Mouse (Mus musculus): ENCODE results near the gene Igsf11. TPM values are rescaled to one million over a fixed set of nuclear protein-coding genes. Genes with fewer than 3 reads are reported as not detected.

Gene Igsf11
- polyA plus RNA-seq, 1 experiment from 2014 or later = 2.5 TPM

DNA sequence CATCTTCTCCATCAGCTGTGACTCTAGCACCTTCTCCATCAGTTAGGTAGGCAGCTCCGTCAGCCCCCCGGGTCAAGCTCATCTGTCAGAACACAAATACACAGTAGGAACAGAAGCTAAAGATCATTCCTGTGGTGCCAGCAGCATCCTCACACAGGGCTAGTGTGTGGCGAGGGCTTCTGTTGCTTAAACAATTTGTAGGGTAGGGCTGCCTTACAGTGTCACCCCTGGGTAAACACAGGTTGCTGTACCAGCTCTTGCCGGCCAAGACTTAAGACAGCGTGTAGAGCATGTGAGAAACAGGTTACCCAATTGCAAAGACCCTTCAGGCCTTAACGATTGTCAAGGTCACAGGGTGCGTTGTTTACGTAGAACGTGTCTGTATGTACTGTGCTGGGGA, 15.8 kb downstream of the Igsf11 start:
- Histone ChIP-seq H3K9me3 (no peaks in the 10 kb centered on the region), H3K27me3 (replicated peaks) (peaks cover 14% of the 10 kb centered on the region; the same call in 1 of the 2 replicates), H3K4me1 (no peaks in the 10 kb centered on the region), H3K9ac (no peak overlapping the region), H3K4me2 (no peak overlapping the region), H3K4me3 (replicated peaks) (no peak overlapping the region), H3K36me3 (no peaks in the 10 kb centered on the region), H3K27ac (no peak overlapping the region)
- WGBS = 40% methylated on average over 9 of the region's 9 CpGs
- no peak for ATAC-seq (ENCODE audit: insufficient read depth, low FRiP score, low read depth)

DNA sequence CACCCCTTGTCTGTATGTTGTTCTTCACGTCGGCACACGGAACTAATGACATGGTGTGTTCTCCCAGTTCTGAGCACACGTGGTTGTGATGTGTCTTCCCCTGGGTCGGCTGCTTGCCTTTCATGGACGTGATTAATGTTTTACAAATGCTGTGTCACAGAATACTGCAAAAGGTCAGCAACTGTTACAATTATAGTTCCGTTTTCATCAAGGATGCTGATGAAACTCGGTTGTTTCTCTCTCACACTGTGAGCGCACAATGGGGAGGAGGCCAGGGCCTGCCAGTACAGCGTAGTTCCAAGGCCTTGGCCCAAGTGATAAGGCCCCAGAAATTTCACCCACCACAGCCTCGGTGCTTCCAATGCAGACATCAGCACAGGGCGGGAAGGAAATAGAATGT, 17.0 kb downstream of the Igsf11 start:
- no peak overlapping the region for H3K4me2 ChIP-seq
- H3K9ac ChIP-seq = no peak overlapping the region
- no peaks in the 10 kb centered on the region for H3K36me3 ChIP-seq
- H3K9me3 ChIP-seq = no peaks in the 10 kb centered on the region
- peaks cover 6% of the 10 kb centered on the region; the same call in 1 of the 2 replicates for H3K27me3 ChIP-seq (replicated peaks)
- H3K4me3 ChIP-seq (replicated peaks) = no peak overlapping the region
- no peak overlapping the region for H3K27ac ChIP-seq
- 49% methylated on average over 12 of the region's 12 CpGs for WGBS
- H3K4me1 ChIP-seq = no peaks in the 10 kb centered on the region
- ATAC-seq (ENCODE audit: insufficient read depth, low FRiP score, low read depth) = no peak

DNA sequence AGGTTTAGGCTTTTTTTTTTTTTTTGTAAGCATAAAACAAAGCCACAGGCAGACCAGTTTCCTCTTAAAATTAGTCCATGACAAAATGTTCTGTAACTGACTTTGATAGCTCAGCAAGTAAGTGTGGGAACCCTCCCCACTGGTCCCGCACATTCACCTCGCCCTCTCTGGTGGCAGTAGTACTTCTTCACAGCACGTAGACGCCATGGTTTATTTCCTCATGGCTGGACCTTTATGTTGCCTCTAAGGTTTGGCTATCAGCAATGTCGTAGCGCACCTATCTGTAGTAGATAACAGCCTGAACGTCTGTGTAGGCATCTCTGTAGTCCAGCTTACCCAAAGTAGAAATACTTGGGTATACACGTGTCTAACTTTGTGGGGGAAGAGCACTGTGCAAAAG, 17.6 kb downstream of the Igsf11 start:
- no peak for ATAC-seq (ENCODE audit: insufficient read depth, low FRiP score, low read depth)
- no peaks in the 10 kb centered on the region for H3K9me3 ChIP-seq
- WGBS = 64% methylated on average over 8 of the region's 8 CpGs
- H3K9ac ChIP-seq = no peak overlapping the region
- H3K4me2 ChIP-seq = no peak overlapping the region
- no peak overlapping the region for H3K27ac ChIP-seq
- no peak overlapping the region for H3K4me3 ChIP-seq (replicated peaks)
- no peaks in the 10 kb centered on the region for H3K4me1 ChIP-seq
- peaks cover 6% of the 10 kb centered on the region; the same call in 1 of the 2 replicates for H3K27me3 ChIP-seq (replicated peaks)
- no peaks in the 10 kb centered on the region for H3K36me3 ChIP-seq

DNA sequence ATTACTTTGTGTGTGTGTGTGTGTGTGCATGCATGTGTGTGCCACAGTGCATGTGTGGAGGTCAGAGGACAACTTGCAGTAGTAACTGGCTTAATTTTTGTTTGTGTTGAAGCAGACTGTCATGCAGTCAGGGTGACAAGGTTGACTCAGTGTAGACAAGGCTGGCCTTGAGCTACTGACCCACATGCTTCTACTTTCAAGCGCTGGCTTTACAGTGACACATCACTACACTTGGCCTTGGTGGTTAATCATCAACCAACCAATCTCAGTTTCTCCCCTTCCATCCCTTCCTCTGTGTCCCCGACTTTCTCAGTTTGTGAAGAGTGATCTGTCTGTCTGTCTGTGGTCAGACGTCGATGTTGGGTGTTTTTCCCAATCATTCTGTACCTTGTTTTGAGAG, 23.0 kb downstream of the Igsf11 start:
- H3K27me3 ChIP-seq (replicated peaks) = no peaks in the 10 kb centered on the region
- no peak; the same call in 1 of the 2 replicates for ATAC-seq (ENCODE audit: insufficient read depth, low FRiP score, low read depth)
- H3K4me2 ChIP-seq = no peak overlapping the region
- H3K36me3 ChIP-seq = no peaks in the 10 kb centered on the region
- no peak overlapping the region for H3K27ac ChIP-seq
- no peak overlapping the region for H3K4me3 ChIP-seq (replicated peaks)
- H3K9ac ChIP-seq = no peak overlapping the region
- H3K4me1 ChIP-seq = no peaks in the 10 kb centered on the region
- WGBS = 72% methylated on average over 4 of the region's 4 CpGs
- H3K9me3 ChIP-seq = no peaks in the 10 kb centered on the region

DNA sequence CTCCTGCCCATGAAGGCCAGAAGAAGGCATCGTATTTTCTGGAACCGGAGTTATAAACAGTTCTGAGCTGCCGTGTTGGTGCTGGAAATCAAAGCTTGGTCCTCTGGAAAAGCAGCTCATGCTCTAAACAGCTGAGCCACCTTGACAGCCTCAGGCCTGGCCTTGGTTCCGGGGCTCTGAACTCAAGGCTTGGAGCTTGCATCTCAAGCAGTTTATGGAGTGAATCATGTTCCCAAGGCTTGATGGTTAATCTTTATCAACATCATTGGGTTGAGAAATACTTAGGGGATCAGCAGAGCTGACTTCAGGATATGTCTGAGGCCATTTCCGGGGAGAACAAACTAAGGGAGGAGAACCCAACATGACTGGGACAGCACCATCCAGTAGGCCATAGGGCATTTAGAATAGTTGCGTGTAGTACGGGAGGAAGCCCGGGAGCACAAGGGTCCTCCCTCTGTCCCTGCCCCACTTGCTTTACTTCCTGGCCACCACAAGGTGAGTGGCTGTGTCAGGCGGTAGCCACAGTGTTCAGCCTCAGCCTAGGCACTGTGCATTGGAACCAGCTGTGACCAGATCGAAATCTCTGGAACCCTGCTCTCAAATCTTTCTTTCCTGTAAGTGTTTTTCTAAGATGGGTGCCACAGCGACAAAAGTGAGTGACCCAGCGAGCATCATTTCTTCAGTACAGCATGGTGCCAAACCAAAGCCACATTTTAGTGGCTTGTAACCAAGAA, 23.7 kb downstream of the Igsf11 start:
- Histone ChIP-seq H3K4me1 (no peaks in the 10 kb centered on the region), H3K27me3 (replicated peaks) (no peaks in the 10 kb centered on the region), H3K4me3 (replicated peaks) (no peak overlapping the region), H3K9me3 (no peaks in the 10 kb centered on the region), H3K9ac (no peak overlapping the region), H3K27ac (no peak overlapping the region), H3K36me3 (no peaks in the 10 kb centered on the region), H3K4me2 (no peak overlapping the region)
- WGBS = 91% methylated on average over 12 of the region's 12 CpGs
- ATAC-seq (ENCODE audit: insufficient read depth, low FRiP score, low read depth) = no peak

DNA sequence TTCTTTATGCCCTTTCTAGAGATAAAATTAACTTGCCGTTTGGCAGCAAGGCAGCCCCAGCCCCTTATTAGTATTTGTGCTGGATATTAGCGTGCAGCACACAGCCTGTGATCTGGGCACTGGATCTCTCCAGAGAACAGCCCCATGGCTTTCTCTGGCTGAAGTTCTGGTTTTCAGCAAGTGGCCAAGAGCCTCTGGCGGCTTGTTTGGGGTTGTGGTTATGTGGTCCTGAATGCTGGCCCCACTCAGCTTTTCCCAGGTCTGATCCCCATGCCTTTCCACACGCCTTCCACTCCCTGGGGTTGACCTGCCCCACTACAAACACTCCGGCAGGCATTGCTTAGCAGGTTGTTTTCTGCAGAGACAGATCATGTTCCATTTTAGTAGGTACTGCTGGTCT, 24.4 kb downstream of the Igsf11 start:
- no peak overlapping the region for H3K27ac ChIP-seq
- no peak overlapping the region for H3K4me2 ChIP-seq
- H3K9ac ChIP-seq = no peak overlapping the region
- H3K9me3 ChIP-seq = no peaks in the 10 kb centered on the region
- no peaks in the 10 kb centered on the region for H3K36me3 ChIP-seq
- no peak for ATAC-seq (ENCODE audit: insufficient read depth, low FRiP score, low read depth)
- no peak overlapping the region for H3K4me3 ChIP-seq (replicated peaks)
- 79% methylated on average over 5 of the region's 5 CpGs for WGBS
- no peaks in the 10 kb centered on the region for H3K4me1 ChIP-seq
- H3K27me3 ChIP-seq (replicated peaks) = no peaks in the 10 kb centered on the region

DNA sequence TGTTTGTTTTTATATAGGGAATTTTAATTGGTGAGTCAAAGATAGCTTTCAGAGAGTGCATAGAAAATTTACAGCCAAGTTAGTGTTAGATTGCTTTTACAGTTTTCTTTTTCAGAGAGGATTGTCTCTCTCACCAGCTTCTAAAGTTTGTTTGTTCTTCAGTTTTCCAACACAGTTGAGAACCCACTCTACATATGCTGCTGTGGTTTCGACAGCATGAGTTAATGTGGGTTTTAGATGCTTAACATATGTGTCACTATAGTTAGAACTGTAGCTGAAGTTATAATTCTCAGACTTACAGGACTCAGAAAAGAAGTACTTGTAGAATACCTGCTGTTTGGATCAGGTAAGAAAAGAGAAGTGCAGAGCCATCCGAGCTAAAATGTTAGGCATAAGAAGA, 25.6 kb downstream of the Igsf11 start:
- Histone ChIP-seq H3K9me3 (no peaks in the 10 kb centered on the region), H3K4me1 (no peaks in the 10 kb centered on the region), H3K9ac (no peak overlapping the region), H3K27me3 (replicated peaks) (no peaks in the 10 kb centered on the region), H3K4me2 (no peak overlapping the region), H3K4me3 (replicated peaks) (no peak overlapping the region), H3K27ac (no peak overlapping the region), H3K36me3 (no peaks in the 10 kb centered on the region)
- 90% methylated on average over 2 of the region's 2 CpGs for WGBS
- no peak for ATAC-seq (ENCODE audit: insufficient read depth, low FRiP score, low read depth)

DNA sequence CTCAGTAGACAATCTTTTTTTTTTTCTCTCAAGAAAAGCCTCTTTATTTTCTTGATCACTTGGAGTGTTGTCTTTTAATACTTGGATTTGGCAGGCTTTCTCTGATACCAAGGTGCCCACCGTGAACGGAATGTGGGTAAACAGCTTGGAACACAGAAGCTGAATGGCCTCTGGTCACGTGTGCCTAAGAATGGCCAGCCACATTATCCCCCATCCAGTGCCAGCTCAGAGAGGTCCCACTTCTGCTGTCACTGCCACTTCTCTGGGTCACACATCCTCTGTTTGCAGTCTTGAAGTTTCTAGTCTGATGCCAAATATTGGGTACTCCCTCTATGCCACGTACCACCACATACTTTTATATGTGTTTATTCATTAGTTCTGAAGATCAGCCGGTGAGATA, 28.0 kb downstream of the Igsf11 start:
- no peak for ATAC-seq (ENCODE audit: insufficient read depth, low FRiP score, low read depth)
- no peaks in the 10 kb centered on the region for H3K9me3 ChIP-seq
- no peak overlapping the region for H3K27ac ChIP-seq
- no peak overlapping the region for H3K4me2 ChIP-seq
- H3K4me1 ChIP-seq = no peaks in the 10 kb centered on the region
- no peak overlapping the region for H3K4me3 ChIP-seq (replicated peaks)
- H3K9ac ChIP-seq = no peak overlapping the region
- WGBS = 79% methylated on average over 5 of the region's 5 CpGs
- no peaks in the 10 kb centered on the region for H3K36me3 ChIP-seq
- no peaks in the 10 kb centered on the region for H3K27me3 ChIP-seq (replicated peaks)

DNA sequence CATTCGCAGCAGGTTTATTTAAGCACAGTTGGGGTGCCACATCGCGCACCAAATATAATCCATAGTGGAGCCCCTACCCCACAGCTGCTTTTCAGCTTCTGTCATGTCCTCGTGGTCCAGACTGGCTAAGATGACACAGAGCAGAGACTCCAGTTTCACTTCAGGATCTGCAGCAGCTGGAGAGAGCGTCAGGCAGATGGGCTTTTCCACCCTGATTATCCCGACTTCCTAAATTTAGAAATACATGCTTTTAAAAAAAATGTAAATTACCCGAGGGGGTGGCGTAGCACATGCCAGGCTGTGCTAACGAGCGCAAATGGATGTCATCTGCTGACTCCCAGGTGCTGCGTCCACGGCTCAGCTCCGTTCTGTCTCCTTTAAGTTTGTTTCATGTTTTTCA, 32.5 kb downstream of the Igsf11 start:
- no peak overlapping the region for H3K9ac ChIP-seq
- no peak overlapping the region for H3K4me3 ChIP-seq (replicated peaks)
- no peak overlapping the region for H3K27ac ChIP-seq
- H3K9me3 ChIP-seq = no peaks in the 10 kb centered on the region
- WGBS = 57% methylated on average over 13 of the region's 13 CpGs
- ATAC-seq (ENCODE audit: insufficient read depth, low FRiP score, low read depth) = no peak; the same call in 1 of the 2 replicates
- no peak overlapping the region for H3K4me2 ChIP-seq
- no peaks in the 10 kb centered on the region for H3K4me1 ChIP-seq
- no peaks in the 10 kb centered on the region for H3K27me3 ChIP-seq (replicated peaks)
- H3K36me3 ChIP-seq = no peaks in the 10 kb centered on the region

DNA sequence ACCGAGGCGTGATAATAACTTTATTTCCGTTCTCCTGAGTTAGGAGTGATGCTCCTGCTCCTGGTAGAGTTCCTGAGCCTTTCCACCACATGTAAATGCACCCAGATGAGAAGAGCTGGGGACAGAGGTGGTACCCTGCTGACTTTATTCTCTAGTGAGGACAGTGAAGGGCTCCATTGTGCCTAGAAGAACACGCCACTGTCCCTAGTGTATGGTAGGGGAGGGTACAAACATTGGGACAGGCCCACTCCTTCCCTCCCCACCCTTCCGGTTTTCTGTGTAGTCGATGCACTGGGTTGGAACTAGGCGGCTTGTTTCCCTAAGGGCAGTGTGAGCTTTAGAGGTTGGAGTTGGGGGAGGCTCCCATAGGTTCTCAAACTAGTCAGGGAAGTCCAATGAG, 36.3 kb downstream of the Igsf11 start:
- ATAC-seq (ENCODE audit: insufficient read depth, low FRiP score, low read depth) = no peak
- 85% methylated on average over 7 of the region's 7 CpGs for WGBS
- no peaks in the 10 kb centered on the region for H3K27me3 ChIP-seq (replicated peaks)
- H3K4me2 ChIP-seq = no peak overlapping the region
- H3K9me3 ChIP-seq = no peaks in the 10 kb centered on the region
- H3K4me3 ChIP-seq (replicated peaks) = no peak overlapping the region
- no peak overlapping the region for H3K9ac ChIP-seq
- no peak overlapping the region for H3K27ac ChIP-seq
- no peaks in the 10 kb centered on the region for H3K4me1 ChIP-seq
- no peaks in the 10 kb centered on the region for H3K36me3 ChIP-seq

DNA sequence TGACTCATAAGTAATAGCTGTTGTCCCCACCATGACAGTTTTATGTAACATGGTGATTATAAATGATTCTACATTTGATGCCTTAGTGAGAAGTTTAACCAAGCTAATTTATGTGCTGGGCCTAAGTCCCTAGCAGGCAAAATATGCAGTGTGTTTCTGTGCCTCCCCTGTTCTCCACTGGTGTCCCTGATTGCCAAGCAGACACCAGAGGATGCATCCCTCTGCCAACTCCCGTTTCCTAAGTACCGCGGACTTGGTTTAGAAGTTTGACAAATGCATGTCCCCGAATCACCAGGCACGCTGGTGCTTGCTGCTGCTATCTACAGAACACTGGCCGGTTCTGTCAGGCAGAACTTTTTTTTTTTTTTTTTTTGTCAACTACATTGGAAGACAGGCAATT, 39.0 kb downstream of the Igsf11 start:
- Histone ChIP-seq H3K9ac (no peak overlapping the region), H3K4me2 (no peak overlapping the region), H3K9me3 (no peaks in the 10 kb centered on the region), H3K4me3 (replicated peaks) (no peak overlapping the region), H3K4me1 (no peaks in the 10 kb centered on the region), H3K36me3 (no peaks in the 10 kb centered on the region), H3K27me3 (replicated peaks) (no peaks in the 10 kb centered on the region), H3K27ac (no peak overlapping the region)
- whole genome bisulfite sequencing = 56% methylated on average over 6 of the region's 6 CpGs
- no peak for ATAC-seq (ENCODE audit: insufficient read depth, low FRiP score, low read depth)

DNA sequence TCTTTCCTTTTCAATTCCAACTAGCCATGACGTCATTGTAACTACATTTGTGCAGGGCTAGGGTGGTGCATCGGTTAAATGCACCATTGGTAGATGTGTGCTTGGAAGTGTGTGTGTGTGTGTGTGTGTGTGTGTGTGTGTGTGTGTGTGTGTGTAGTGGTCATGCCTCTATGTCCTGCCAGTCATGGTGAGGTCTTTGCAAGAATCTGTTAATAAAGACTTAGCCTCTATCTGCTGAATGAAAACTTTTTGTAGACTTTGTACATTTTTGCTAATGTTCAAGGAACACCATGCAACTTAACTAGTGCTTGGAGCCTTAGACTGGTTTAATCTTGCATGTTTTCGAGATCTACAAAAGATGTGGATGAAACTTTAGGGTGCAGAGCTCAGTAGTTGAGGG, 48.3 kb downstream of the Igsf11 start:
- H3K4me1 ChIP-seq = no peaks in the 10 kb centered on the region
- H3K36me3 ChIP-seq = no peaks in the 10 kb centered on the region
- ATAC-seq (ENCODE audit: insufficient read depth, low FRiP score, low read depth) = no peak
- H3K4me3 ChIP-seq (replicated peaks) = no peak overlapping the region
- H3K4me2 ChIP-seq = no peak overlapping the region
- no peaks in the 10 kb centered on the region for H3K27me3 ChIP-seq (replicated peaks)
- WGBS = 85% methylated on average over 3 of the region's 3 CpGs
- no peaks in the 10 kb centered on the region for H3K9me3 ChIP-seq
- no peak overlapping the region for H3K9ac ChIP-seq
- H3K27ac ChIP-seq = no peak overlapping the region

DNA sequence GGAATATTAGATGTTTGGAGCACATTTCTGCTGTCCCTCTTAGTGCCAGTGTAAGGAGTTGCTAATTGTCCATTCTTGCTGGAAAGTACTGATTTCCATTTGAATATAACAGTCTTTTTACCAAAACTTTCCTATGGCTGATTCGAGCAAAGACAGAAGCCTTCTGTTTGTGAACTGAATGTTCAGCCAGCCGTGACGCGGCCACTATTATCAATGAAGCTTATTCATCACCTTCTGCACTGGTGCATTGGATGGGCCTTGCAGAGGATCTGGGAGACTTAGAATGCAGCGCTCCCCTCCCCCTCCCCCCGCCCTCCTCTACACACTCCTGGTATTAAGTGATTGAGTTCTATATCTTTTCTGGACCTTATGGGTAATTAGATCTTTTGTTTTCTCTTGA, 48.8 kb downstream of the Igsf11 start:
- WGBS = 68% methylated on average over 6 of the region's 6 CpGs
- no peak overlapping the region for H3K9ac ChIP-seq
- H3K9me3 ChIP-seq = no peaks in the 10 kb centered on the region
- no peaks in the 10 kb centered on the region for H3K4me1 ChIP-seq
- no peak for ATAC-seq (ENCODE audit: insufficient read depth, low FRiP score, low read depth)
- H3K36me3 ChIP-seq = no peaks in the 10 kb centered on the region
- no peak overlapping the region for H3K27ac ChIP-seq
- H3K4me2 ChIP-seq = no peak overlapping the region
- no peak overlapping the region for H3K4me3 ChIP-seq (replicated peaks)
- H3K27me3 ChIP-seq (replicated peaks) = no peaks in the 10 kb centered on the region
